Comparison of ENCODE assay signal across 1 mouse cellular context in the genomic region with DNA sequence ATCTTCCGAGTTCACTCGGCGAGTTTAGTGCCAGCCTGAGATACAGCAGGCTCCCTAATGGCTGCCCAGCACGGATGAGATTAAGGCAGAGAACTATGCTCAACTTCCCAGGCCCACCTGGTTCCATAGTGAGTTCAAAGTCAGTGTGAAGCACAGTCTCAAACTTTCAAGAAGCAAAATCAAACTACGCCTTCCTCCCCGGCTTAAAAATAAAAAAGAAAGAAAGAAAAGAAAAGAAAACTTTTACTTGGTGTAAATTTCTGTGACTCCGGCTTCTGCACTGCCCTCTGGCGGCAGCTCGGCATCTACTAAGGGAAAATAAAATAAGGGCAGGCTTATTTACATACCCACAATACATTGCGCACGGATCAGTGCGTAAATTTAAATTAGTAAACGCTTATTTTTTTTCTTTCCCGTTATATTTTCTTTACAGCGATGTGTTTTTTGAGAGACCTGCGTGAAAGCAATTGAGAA.
TF ChIP-seq lines count a peak whose summit lies in the region.

No protein-coding gene starts in this region.

TF ChIP-seq in CH12.LX, 34 proteins besides CTCF, POLR2A, EP300 and RAD21 (continued from another document):
- TF ChIP-seq SMC3 (IDR thresholded peaks at IDR 0.05; ENCODE audit: low read depth, low read length) (peak; percentile 40), MAZ (IDR thresholded peaks at IDR 0.05; ENCODE audit: low read depth, low read length) (peak; percentile 82; the same call in 1 of the 2 replicates), SIN3A (IDR thresholded peaks at IDR 0.05; ENCODE audit: low read length) (no peak; the same call in 1 of the 2 replicates), MEF2A (IDR thresholded peaks at IDR 0.05; ENCODE audit: borderline replicate concordance, low read depth, low read length) (0 out of 2 replicates have a peak, but pooled peaks have one; percentile 28), ZNF384 (IDR thresholded peaks at IDR 0.05; ENCODE audit: low read depth, low read length) (peak; percentile 10; the same call in 1 of the 2 replicates), ELF1 (IDR thresholded peaks at IDR 0.05; ENCODE audit: low read depth, low read length) (peak; percentile 18; the same call in 1 of the 2 replicates), UBTF (IDR thresholded peaks at IDR 0.05; ENCODE audit: low read depth, low read length) (no peak), HCFC1 (IDR thresholded peaks at IDR 0.05; ENCODE audit: low read depth, low read length) (no peak), CHD1 (IDR thresholded peaks at IDR 0.05; ENCODE audit: low read depth, low read length) (no peak), RCOR1 (conservative IDR thresholded peaks at IDR 0.05; ENCODE audit: low read depth, low read length) (no peak), TCF12 (IDR thresholded peaks at IDR 0.05; ENCODE audit: low read depth, low read length) (no peak), NRF1 (IDR thresholded peaks at IDR 0.05; ENCODE audit: low read depth, low read length) (0 out of 2 replicates have a peak, but pooled peaks have one; percentile 6), PAX5 (IDR thresholded peaks at IDR 0.05; ENCODE audit: low read length) (no peak), MYC (IDR thresholded peaks at IDR 0.05; ENCODE audit: low read depth, low read length) (peak; percentile 64; the same call in 1 of the 2 replicates), JUND (conservative IDR thresholded peaks at IDR 0.05; ENCODE audit: low read depth, low read length) (no peak; the same call in 1 of the 2 replicates), MXI1 (IDR thresholded peaks at IDR 0.05; ENCODE audit: low read depth, low read length) (0 out of 2 replicates have a peak, but pooled peaks have one; percentile 14), POLR2AphosphoS2 (IDR thresholded peaks at IDR 0.05; ENCODE audit: low read depth, low read length) (no peak), TBP (conservative IDR thresholded peaks at IDR 0.05; ENCODE audit: low read depth, low read length) (no peak), JUN (IDR thresholded peaks at IDR 0.05; ENCODE audit: insufficient read depth, low read depth, low read length) (no peak), CHD2 (IDR thresholded peaks at IDR 0.05; ENCODE audit: low read length) (no peak), USF2 (conservative IDR thresholded peaks at IDR 0.05; ENCODE audit: low read depth, low read length) (no peak), MAFK (IDR thresholded peaks at IDR 0.05; ENCODE audit: insufficient replicate concordance, low read length) (no peak), E2F4 (IDR thresholded peaks at IDR 0.05; ENCODE audit: insufficient replicate concordance, low read depth, low read length) (no peak; the same call in 1 of the 2 replicates), ZC3H11A (IDR thresholded peaks at IDR 0.05; ENCODE audit: low read depth, low read length) (no peak), KAT2A (IDR thresholded peaks at IDR 0.05; ENCODE audit: insufficient replicate concordance, low read length) (no peak), IRF4 (IDR thresholded peaks at IDR 0.05; ENCODE audit: low read depth, low read length) (no peak), MAX (IDR thresholded peaks at IDR 0.05; ENCODE audit: low read length) (no peak), BHLHE40 (IDR thresholded peaks at IDR 0.05; ENCODE audit: low read depth, low read length) (no peak), ZKSCAN1 (IDR thresholded peaks at IDR 0.05; ENCODE audit: borderline replicate concordance, low read depth, low read length) (no peak), ETS1 (conservative IDR thresholded peaks at IDR 0.05; ENCODE audit: low read depth, low read length) (no peak), ZMIZ1 (IDR thresholded peaks at IDR 0.05; ENCODE audit: low read depth, low read length) (no peak)
